Mouse (Mus musculus) liver, embryonic 13.5 days (tissue): ENCODE measurements around the gene Hnrnph2. TPM values are rescaled to one million over a fixed set of nuclear protein-coding genes. Genes with fewer than 3 reads are reported as not detected.

Experiments used
- ATAC-seq: fragments of 200-750 bp; cut with Nextera tagmentation; 2 replicates; pipeline ENCODE4 v1.8.0; 2017; ENCODE audit warnings: low read depth, mild to moderate bottlenecking, moderate number of reproducible peaks, moderate library complexity
- DNase-seq: peaks from one replicate; pipeline ENCODE4 v3.0.0; 2022
- H3K27ac ChIP-seq: fragments of 300-500 bp; sonication (generic); 2 replicates; pipeline ENCODE4 v1.5.1; 2015; ENCODE audit warnings: moderate library complexity, mild to moderate bottlenecking, inconsistent platforms
- H3K27me3 ChIP-seq: fragments of 300-500 bp; sonication (generic); 2 replicates; pipeline ENCODE4 v1.6.1; 2015; ENCODE audit warnings: mild to moderate bottlenecking, inconsistent platforms
- H3K36me3 ChIP-seq: fragments of 300-500 bp; sonication (generic); 2 replicates; pipeline ENCODE4 v1.6.1; 2015; ENCODE audit warnings: mild to moderate bottlenecking, inconsistent platforms
- H3K4me1 ChIP-seq: fragments of 300-500 bp; sonication (generic); replicated peaks from 2 replicates; pipeline ENCODE4 v1.6.1; 2015; ENCODE audit warnings: inconsistent platforms
- H3K4me2 ChIP-seq: fragments of 300-500 bp; sonication (generic); 2 replicates; pipeline ENCODE4 v1.6.1; 2015; ENCODE audit warnings: inconsistent platforms, mild to moderate bottlenecking, moderate library complexity
- H3K4me3 ChIP-seq: fragments of 300-500 bp; sonication (generic); replicated peaks from 2 replicates; pipeline ENCODE4 v1.5.1; 2015; ENCODE audit warnings: mild to moderate bottlenecking, inconsistent platforms
- H3K9ac ChIP-seq: fragments of 300-500 bp; sonication (generic); 2 replicates; pipeline ENCODE4 v1.6.1; 2015; ENCODE audit warnings: mild to moderate bottlenecking, inconsistent platforms
- H3K9me3 ChIP-seq: fragments of 300-500 bp; sonication (generic); replicated peaks from 2 replicates; pipeline ENCODE4 v1.6.1; 2016; ENCODE audit warnings: inconsistent platforms
- WGBS: fragments of 180-500 bp; shearing (Covaris S2); methylation state at CpG from one replicate; pipeline ENCODE4 v1.1.7; 2015; ENCODE audit not compliant: insufficient replicate concordance; 5-methylcytosine and 5-hydroxymethylcytosine counted together
- polyA plus RNA-seq: library from polyadenylated mRNA; unstranded; fragments of >200 nt; fragmentation: Nextera tagmentation; extraction: Ambion mirVana; gene quantifications from 2 replicates; pipeline ENCODE4 v1.2.1, GENCODE M21; 2015

The Hnrnph2 gene
- polyA plus RNA-seq, 1 experiment from 2014 or later: 87.1 TPM

- Histone ChIP-seq H3K4me1 (no peaks in the 10 kb centered on the region), H3K27ac (no peak overlapping the region), H3K4me3 (no peak overlapping the region), H3K27me3 (no peaks in the 10 kb centered on the region), H3K9me3 (no peaks in the 10 kb centered on the region), H3K9ac (no peak overlapping the region), H3K36me3 (no peaks in the 10 kb centered on the region), H3K4me2 (no peak overlapping the region)
- DNase-seq: no peak
- 36% methylated on average over 1 of the region's 1 CpGs for WGBS
- ATAC-seq: no peak
Observed at GRCm38 (mm10) chrX:134652061-134652460, 51.1 kb downstream of the Hnrnph2 start.

Other genes starting within 250 kb of the Hnrnph2 start
- gene Drp2, start 196.6 kb upstream of the Hnrnph2 start, polyA plus RNA-seq: 0.07 and 0.20 TPM in 2 replicates
- gene Taf7l, start 124.7 kb upstream of the Hnrnph2 start, polyA plus RNA-seq: not detected in 2 replicates
- 134 and 146 TPM in 2 replicates for gene Timm8a1, start 59.3 kb upstream of the Hnrnph2 start, polyA plus RNA-seq
- 24.9 and 31.3 TPM in 2 replicates for gene Btk, start 17.6 kb upstream of the Hnrnph2 start, polyA plus RNA-seq
- gene Rpl36a, start 15.5 kb upstream of the Hnrnph2 start, polyA plus RNA-seq: 398 and 420 TPM in 2 replicates
- gene Gla, start 54 bp upstream of the Hnrnph2 start, polyA plus RNA-seq: 4.5 TPM in 2 replicates
- gene Armcx4, start 85.3 kb downstream of the Hnrnph2 start, polyA plus RNA-seq: 0.35 and 0.51 TPM in 2 replicates
- gene Armcx1, start 116.8 kb downstream of the Hnrnph2 start, polyA plus RNA-seq: 7.5 and 8.9 TPM in 2 replicates
- 6.5 and 7.5 TPM in 2 replicates for gene Armcx6, start 150.2 kb downstream of the Hnrnph2 start, polyA plus RNA-seq
- gene Armcx3, start 155.4 kb downstream of the Hnrnph2 start, polyA plus RNA-seq: 17.1 and 22.9 TPM in 2 replicates
- gene Armcx2, start 208.0 kb downstream of the Hnrnph2 start, polyA plus RNA-seq: 12.0 and 13.8 TPM in 2 replicates